Mouse (Mus musculus): ENCODE data around the gene Cd9.

DNA sequence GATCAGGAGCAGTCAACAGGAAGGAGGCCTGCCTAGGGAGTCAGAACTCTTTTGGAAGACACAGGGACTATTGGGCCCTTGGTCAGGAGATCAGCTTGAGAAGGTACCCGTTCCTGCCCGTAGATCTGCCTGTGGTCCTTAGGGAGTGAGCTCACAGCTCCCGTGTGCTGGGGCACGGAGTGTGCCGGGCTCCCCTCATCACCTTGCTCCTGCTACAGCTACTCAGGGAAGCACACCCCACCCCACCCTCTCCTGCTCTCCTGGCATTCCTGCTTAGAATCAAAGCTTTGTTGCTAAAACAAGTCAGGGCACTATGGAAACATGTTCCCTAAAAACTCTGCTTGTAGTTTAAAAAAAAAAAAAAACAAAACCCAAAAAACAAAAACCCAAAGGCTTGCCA is 24.0 kb downstream of the Cd9 start:
- TF ChIP-seq GATA1 (IDR thresholded peaks at IDR 0.05; ENCODE audit: borderline replicate concordance, low read length) (no peak), FLI1 (IDR thresholded peaks at IDR 0.05; ENCODE audit: low read length) (no peak)
